Mouse (Mus musculus) brain, adult 2 months (tissue): ENCODE measurements at regions not wholly inside any gene's neighbourhood (a gene's known extent, or its start where the extent isn't known, plus 50 kb on each side); places are given as distances from the start of the nearest gene placed in this dataset.
"Not testable (repeated sequence)": the region's sequence is repeated elsewhere in the genome, so short reads cannot be mapped to it uniquely, and the experiment has no call there.

Experiments used
- DNase-seq: peaks from one replicate; pipeline ENCODE4 v3.0.0; 2011; ENCODE audit warnings: low read depth, low spot score

GRCm38 (mm10) chr16:89718921-89719320, 147.9 kb upstream of the Krtap11-1 start:
- peak; percentile 7 for DNase-seq

GRCm38 (mm10) chr16:89715716-89716115, 144.7 kb upstream of the Krtap11-1 start:
- DNase-seq: not testable (repeated sequence)

GRCm38 (mm10) chr16:89704316-89704715, 133.3 kb upstream of the Krtap11-1 start:
- DNase-seq: no peak

GRCm38 (mm10) chr16:89703158-89703557, 132.2 kb upstream of the Krtap11-1 start:
- DNase-seq: peak; percentile 26

GRCm38 (mm10) chr16:89702406-89702805, 131.4 kb upstream of the Krtap11-1 start:
- DNase-seq: no peak

- DNase-seq: no peak
Measured at GRCm38 (mm10) chr16:89701741-89702140, 130.8 kb upstream of the Krtap11-1 start.

- no peak for DNase-seq
Measured at GRCm38 (mm10) chr16:89699710-89700109, 128.7 kb upstream of the Krtap11-1 start.

- no peak for DNase-seq
Measured at GRCm38 (mm10) chr16:89695833-89696232, 124.8 kb upstream of the Krtap11-1 start.

GRCm38 (mm10) chr16:89695406-89695805, 124.4 kb upstream of the Krtap11-1 start:
- no peak for DNase-seq

GRCm38 (mm10) chr16:89693321-89693720, 122.3 kb upstream of the Krtap11-1 start:
- no peak for DNase-seq

- no peak for DNase-seq
Measured at GRCm38 (mm10) chr16:89679438-89679837, 108.5 kb upstream of the Krtap11-1 start.

GRCm38 (mm10) chr16:89678446-89679015, 107.5 kb upstream of the Krtap11-1 start:
- no peak for DNase-seq

- DNase-seq: no peak
Measured at GRCm38 (mm10) chr16:89675009-89675785, 104.2 kb upstream of the Krtap11-1 start.

- DNase-seq: no peak
Measured at GRCm38 (mm10) chr16:89674159-89674902, 103.3 kb upstream of the Krtap11-1 start.

- DNase-seq: no peak
Measured at GRCm38 (mm10) chr16:89671188-89671726, 100.3 kb upstream of the Krtap11-1 start.

- no peak for DNase-seq
Measured at GRCm38 (mm10) chr16:89660071-89660470, 89.1 kb upstream of the Krtap11-1 start.

GRCm38 (mm10) chr16:89656036-89656435, 85.1 kb upstream of the Krtap11-1 start:
- no peak for DNase-seq

GRCm38 (mm10) chr16:89648651-89649050, 77.7 kb upstream of the Krtap11-1 start:
- no peak for DNase-seq

- no peak for DNase-seq
Measured at GRCm38 (mm10) chr16:89633917-89634601, 63.1 kb upstream of the Krtap11-1 start.

GRCm38 (mm10) chr16:89632114-89632622, 61.2 kb upstream of the Krtap11-1 start:
- no peak for DNase-seq

- no peak for DNase-seq
Measured at GRCm38 (mm10) chr16:89631396-89632113, 60.6 kb upstream of the Krtap11-1 start.
